8 mouse cellular contexts compared by ENCODE assay signal in the genomic region with DNA sequence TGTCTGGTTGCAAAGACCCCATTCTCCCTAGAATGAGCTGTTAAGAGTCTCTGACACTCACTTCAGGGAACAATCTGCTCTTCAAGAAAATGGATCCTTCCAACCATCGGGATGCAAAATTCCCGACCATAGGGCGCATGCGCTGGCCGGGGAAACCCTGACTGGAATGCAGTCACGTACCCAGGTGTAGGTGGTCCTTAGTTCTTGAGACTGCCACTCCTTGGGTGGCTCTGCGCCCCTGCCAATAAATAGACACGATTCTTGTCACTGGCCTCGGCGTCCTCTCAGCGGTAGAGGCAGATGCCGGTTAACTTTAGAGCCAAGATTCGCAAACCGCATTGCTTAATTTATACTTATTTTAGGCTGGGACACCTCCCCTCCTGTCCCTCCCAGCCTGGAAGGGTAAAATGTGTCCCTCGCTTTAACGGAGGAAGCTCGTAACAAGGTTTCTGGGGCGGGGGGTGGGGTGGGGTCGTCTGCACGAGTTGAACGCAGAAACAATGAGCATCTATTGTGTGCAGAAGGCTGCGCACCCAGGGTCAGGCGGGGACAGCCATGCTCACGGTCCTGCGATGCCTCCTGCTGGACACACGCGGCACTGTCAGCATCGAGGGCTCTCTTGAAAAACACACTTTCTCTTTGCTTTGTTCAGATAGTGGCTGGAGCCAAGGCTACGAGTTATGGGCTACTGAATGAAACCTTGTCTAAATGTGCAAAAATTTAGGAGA. TPM values are rescaled to one million over a fixed set of nuclear protein-coding genes. Genes with fewer than 3 reads are reported as not detected.
DNase-seq lines count a peak whose midpoint lies in the region; ATAC-seq lines count a peak whose summit lies in the region.

No protein-coding gene starts in this region.

- peak overlapping the region; percentile 37 for H3K4me3 ChIP-seq in hindbrain, embryonic 11.5 days (ENCODE audit: low read depth, low read length)

- H3K36me3 ChIP-seq in hindbrain, embryonic 11.5 days (ENCODE audit: control insufficient read depth, insufficient read depth, low read length), result peaks cover 21% of the 10 kb centered on the region

- peaks cover 14% of the 10 kb centered on the region for H3K4me1 ChIP-seq in hindbrain, embryonic 11.5 days (replicated peaks; ENCODE audit: control insufficient read depth, insufficient read depth, low read length)

- peak overlapping the region; percentile 67 for H3K4me2 ChIP-seq in hindbrain, embryonic 11.5 days (replicated peaks; ENCODE audit: low read depth, low read length)

- H3K9ac ChIP-seq in hindbrain, embryonic 11.5 days (ENCODE audit: low read depth, low read length), result peak overlapping the region; percentile 76

- H3K27me3 ChIP-seq in hindbrain, embryonic 11.5 days (ENCODE audit: control insufficient read depth, insufficient read depth, low read length), result no peaks in the 10 kb centered on the region

- 4% methylated on average over 29 of the region's 29 CpGs for WGBS in hindbrain, embryonic 11.5 days

- no peaks in the 10 kb centered on the region for H3K9me3 ChIP-seq in hindbrain, embryonic 11.5 days (ENCODE audit: control insufficient read depth, low read length)

- H3K27ac ChIP-seq in hindbrain, embryonic 11.5 days (ENCODE audit: low read depth, low read length), result peak overlapping the region; percentile 85

- peak; percentile 92 for DNase-seq in R1 (ENCODE audit: low read depth, low spot score)
- peak; percentile 96 to 97 for DNase-seq in cerebellum, postnatal 10 days
- peak; percentile 65 to 95 for DNase-seq in frontal cortex, adult 2 months (ENCODE audit: extremely low spot score in 1 of 2, low spot score in 1 of 2)
- peak; percentile 95 for DNase-seq in hindbrain, embryonic 11.5 days (ENCODE audit: low spot score)
- DNase-seq in layer of hippocampus, postnatal 10 days (ENCODE audit: low spot score in 2 of 2), result peak; percentile 95 to 96
- peak; percentile 95 for DNase-seq in lung, postnatal 10 days
- DNase-seq in ovary, postnatal 10 days (ENCODE audit: low spot score), result peak; percentile 73
- DNase-seq in thymus, postnatal 0 days (ENCODE audit: low spot score), result peak; percentile 90

- ATAC-seq in hindbrain, embryonic 11.5 days (ENCODE audit: low FRiP score), result peak; percentile 78

RNA-seq across cellular contexts. Expression of a gene that starts 1.6 kb away (rescaled TPM):
- 1,035 and 1,113 TPM in 2 replicates for polyA plus RNA-seq in frontal cortex, adult 2 months (2012; rRNA removed)
- 380 and 413 TPM in 2 replicates for polyA plus RNA-seq in hindbrain, embryonic 11.5 days (2014; fragmentation: Nextera tagmentation; extraction: Ambion mirVana)
- 1,000 to 10,000 TPM; 1,075 to 1,131 TPM for total RNA-seq in layer of hippocampus, postnatal 10 days (2021)
- 612 and 638 TPM in 2 replicates for polyA plus RNA-seq in thymus, postnatal 0 days (2015; fragmentation: Nextera tagmentation; extraction: Ambion mirVana)

RNA-seq across cellular contexts. Expression of a gene that starts 7.1 kb away (rescaled TPM):
- polyA plus RNA-seq in frontal cortex, adult 2 months (2012; rRNA removed), result 25.7 and 27.4 TPM in 2 replicates
- 52.7 and 54.1 TPM in 2 replicates for polyA plus RNA-seq in hindbrain, embryonic 11.5 days (2014; fragmentation: Nextera tagmentation; extraction: Ambion mirVana)
- total RNA-seq in layer of hippocampus, postnatal 10 days (2021), result 10 to 100 TPM; 26.7 to 29.7 TPM
- 37.3 and 39.0 TPM in 2 replicates for polyA plus RNA-seq in thymus, postnatal 0 days (2015; fragmentation: Nextera tagmentation; extraction: Ambion mirVana)

RNA-seq across cellular contexts. Expression of a gene that starts 8.0 kb away (rescaled TPM):
- 75.3 and 76.8 TPM in 2 replicates for polyA plus RNA-seq in frontal cortex, adult 2 months (2012; rRNA removed)
- polyA plus RNA-seq in hindbrain, embryonic 11.5 days (2014; fragmentation: Nextera tagmentation; extraction: Ambion mirVana), result 49.9 and 53.3 TPM in 2 replicates
- total RNA-seq in layer of hippocampus, postnatal 10 days (2021), result 10 to 100 TPM; 66.1 to 67.9 TPM
- polyA plus RNA-seq in thymus, postnatal 0 days (2015; fragmentation: Nextera tagmentation; extraction: Ambion mirVana), result 47.8 and 54.1 TPM in 2 replicates

RNA-seq across cellular contexts. Expression of a gene that starts 8.9 kb away (rescaled TPM):
- polyA plus RNA-seq in frontal cortex, adult 2 months (2012; rRNA removed), result not detected in 2 replicates
- not detected in 2 replicates for polyA plus RNA-seq in hindbrain, embryonic 11.5 days (2014; fragmentation: Nextera tagmentation; extraction: Ambion mirVana)
- not detected for total RNA-seq in layer of hippocampus, postnatal 10 days (2021)
- not detected in 2 replicates for polyA plus RNA-seq in thymus, postnatal 0 days (2015; fragmentation: Nextera tagmentation; extraction: Ambion mirVana)

RNA-seq across cellular contexts. Expression of a gene that starts 27.1 kb away (rescaled TPM):
- polyA plus RNA-seq in frontal cortex, adult 2 months (2012; rRNA removed), result 0.18 and 0.23 TPM in 2 replicates
- 0.08 TPM in 1 of 2 replicates, not detected in the other for polyA plus RNA-seq in hindbrain, embryonic 11.5 days (2014; fragmentation: Nextera tagmentation; extraction: Ambion mirVana)
- under 1 TPM in 1 of 2 experiments, not detected in 1; 0.18 TPM for total RNA-seq in layer of hippocampus, postnatal 10 days (2021)
- 0.08 TPM in 1 of 2 replicates, not detected in the other for polyA plus RNA-seq in thymus, postnatal 0 days (2015; fragmentation: Nextera tagmentation; extraction: Ambion mirVana)

Comparison
In these comparisons a context has a peak if more than half of its experiments do, and no peak if none do; other contexts are left out.
1. Peak in every context shown above with its lines: DNase-seq, ATAC-seq, H3K4me3 ChIP-seq and H3K27ac ChIP-seq.